Mouse (Mus musculus): ENCODE results near the gene Cask. TPM values are rescaled to one million over a fixed set of nuclear protein-coding genes. Genes with fewer than 3 reads are reported as not detected.

Cask gene
- polyA plus RNA-seq, 1 experiment from 2014 or later: 46.9 TPM

DNA sequence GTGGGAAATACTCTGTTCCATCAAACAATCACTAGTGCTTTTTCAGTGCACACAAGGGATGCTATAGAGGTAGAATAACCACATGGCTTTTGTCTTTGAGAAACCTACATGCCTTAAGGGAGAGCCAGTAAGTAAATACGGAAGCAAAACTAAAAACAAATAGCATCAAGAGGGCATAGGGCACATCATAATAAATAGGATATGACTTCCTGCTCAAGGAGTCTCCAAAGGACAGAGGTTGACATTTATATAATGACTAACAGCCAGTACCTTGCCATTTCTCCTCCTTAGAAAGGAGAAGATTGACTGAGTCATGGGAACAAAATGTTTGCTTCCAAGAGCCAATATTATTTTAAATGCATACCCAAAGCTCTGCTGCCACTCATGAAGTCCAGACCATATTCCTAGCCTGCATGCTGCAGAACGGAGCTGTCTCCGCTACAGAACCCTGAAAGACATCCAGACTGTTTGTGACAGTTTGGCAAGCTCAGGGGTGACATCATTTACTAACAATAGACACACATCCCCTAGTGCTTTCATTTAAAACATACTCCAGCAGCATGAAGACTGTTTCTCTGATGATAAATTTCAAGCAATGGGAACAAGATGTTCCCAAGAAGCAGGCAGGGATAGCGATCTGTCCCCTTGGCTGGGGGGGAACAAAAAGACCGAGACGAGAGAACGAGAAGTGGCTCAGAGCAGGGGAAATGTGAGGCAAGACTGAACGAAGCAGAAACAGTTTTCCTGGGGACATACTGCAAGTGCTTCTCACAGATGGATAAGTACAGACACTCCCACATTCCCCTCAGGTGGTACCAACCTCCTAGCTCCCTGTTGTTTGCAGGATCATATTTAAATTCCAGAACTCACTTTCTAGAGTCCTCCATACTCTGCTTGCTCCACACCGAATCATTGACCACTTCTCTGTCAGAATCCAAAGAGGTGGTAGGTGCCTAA is 381.7 kb downstream of the Cask start:
- Histone ChIP-seq H3K36me3 (no peaks in the 10 kb centered on the region), H3K9me3 (no peaks in the 10 kb centered on the region), H3K27ac (replicated peaks) (0 out of 2 replicates have a peak overlapping the region, but pooled peaks have one; percentile 48), H3K4me1 (no peaks in the 10 kb centered on the region), H3K4me2 (replicated peaks) (no peak overlapping the region), H3K4me3 (no peak overlapping the region), H3K27me3 (no peaks in the 10 kb centered on the region), H3K9ac (replicated peaks) (no peak overlapping the region)
- WGBS: 61% methylated on average over 9 of the region's 9 CpGs
- ATAC-seq (replicated peaks): peak; percentile 41; the same call in 1 of the 2 replicates

DNA sequence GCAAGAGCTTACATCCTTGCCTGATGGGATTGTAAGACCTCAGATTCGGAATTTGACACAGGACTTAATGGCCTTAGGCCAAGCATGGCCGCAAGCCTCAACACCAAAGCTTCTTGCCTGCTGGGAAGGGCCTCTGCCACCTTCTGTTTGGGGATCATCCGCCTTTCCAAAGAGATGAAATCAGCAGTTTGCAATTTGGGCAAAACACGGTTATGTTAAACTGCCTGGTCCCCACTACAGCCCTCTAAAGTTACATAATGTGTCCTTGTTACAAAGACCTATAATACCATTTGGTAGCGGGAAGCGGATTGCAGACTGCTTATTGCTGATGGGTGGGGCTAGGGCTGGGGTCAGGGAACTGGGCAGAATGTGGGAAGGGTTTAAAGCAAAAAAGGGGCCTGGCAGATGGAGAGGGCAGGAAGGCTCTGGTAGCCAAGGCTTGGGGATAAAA is 384.0 kb downstream of the Cask start:
- H3K4me2 ChIP-seq (replicated peaks): no peak overlapping the region
- H3K9ac ChIP-seq (replicated peaks): no peak overlapping the region
- no peaks in the 10 kb centered on the region for H3K27me3 ChIP-seq
- no peak for ATAC-seq (replicated peaks)
- WGBS: 74% methylated on average over 6 of the region's 6 CpGs
- no peaks in the 10 kb centered on the region for H3K9me3 ChIP-seq
- no peak overlapping the region for H3K27ac ChIP-seq (replicated peaks)
- no peak overlapping the region for H3K4me3 ChIP-seq
- H3K4me1 ChIP-seq: no peaks in the 10 kb centered on the region
- no peaks in the 10 kb centered on the region for H3K36me3 ChIP-seq

Small RNA genes within 50 kb of the gene (microRNA-seq; reads per million reads assigned to microRNA genes)
- not detected for gene Gm25246

Other genes with a start within 250 kb of the Cask start
- gene Gpr34, start 219.3 kb downstream of the Cask start, polyA plus RNA-seq (2015; fragmentation: Nextera tagmentation; extraction: Ambion mirVana): 3.4 and 3.5 TPM in 2 replicates
- gene Gpr82, start 190.0 kb downstream of the Cask start, polyA plus RNA-seq (2015; fragmentation: Nextera tagmentation; extraction: Ambion mirVana): 0.45 and 0.65 TPM in 2 replicates